Mouse (Mus musculus) 3134 (cell line): ENCODE results near the gene Atp6v1g2.

Source experiments
- DNase-seq: peaks from one replicate; pipeline ENCODE4 v3.0.0-alpha.2; 2011; ENCODE audit warnings: low spot score; ENCODE audit not compliant: insufficient read length; ENCODE audit errors: extremely low read depth

The Atp6v1g2 gene

DNA sequence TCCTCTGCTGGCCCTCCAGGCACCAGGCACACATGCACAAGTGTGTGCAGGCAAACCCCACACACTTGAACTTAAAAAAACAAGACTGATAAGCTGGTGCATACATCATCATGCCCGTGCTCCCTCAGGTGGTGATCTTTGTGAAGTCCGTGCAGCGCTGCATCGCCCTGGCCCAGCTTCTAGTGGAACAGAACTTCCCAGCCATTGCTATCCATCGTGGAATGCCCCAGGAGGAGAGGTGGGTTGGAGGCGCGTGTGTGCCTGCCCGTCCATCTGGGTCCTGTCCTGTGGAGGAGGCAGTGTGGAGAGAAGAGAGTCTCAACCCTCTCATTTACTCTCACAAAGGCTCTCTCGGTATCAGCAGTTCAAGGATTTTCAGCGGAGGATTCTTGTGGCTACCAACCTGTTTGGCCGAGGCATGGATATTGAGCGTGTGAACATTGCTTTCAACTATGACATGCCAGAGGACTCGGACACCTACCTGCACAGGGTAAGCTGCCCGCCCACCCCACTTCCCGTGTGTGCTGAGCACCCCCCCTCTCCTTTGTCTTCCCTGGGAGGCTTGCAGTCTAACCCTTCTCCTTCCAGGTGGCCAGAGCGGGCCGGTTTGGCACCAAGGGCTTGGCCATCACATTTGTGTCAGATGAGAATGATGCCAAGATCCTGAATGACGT is 19.3 kb downstream of the Atp6v1g2 start:
- no peak for DNase-seq

DNA sequence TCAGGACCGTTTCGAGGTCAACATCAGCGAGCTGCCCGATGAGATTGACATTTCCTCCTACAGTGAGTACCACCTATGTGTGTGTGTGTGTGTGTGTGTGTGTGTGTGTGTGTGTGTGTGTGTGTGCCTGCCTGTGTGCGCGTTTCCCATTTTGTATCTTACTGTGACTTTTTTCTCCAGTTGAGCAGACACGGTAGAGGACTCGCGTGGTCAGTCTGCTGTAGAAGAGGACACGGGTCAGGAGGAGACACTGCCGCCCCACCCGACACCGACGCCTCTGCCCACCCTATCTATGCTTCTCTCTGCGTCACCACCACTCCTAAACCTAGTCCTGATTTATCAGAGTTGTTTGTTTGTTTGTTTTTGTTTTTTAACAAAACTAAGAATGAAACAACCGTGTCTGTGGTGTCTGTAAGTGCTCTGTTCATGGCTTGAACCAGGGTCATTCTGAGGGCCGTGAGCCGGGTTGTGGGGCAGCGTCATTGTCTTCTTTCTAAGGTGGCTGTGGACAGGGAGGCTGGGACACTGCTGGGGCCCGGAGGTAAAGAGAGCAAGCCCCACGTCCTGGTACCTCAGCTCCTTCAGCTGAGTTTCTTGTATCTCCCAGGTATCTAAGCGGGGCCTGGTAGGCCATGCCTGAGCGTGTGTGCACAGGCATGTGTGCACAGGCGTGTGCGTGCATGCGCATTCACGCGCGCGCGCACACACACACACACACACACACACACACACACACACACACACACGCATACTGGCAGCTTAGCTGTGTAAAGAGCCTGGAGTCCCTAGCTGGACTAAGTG is 20.0 kb downstream of the Atp6v1g2 start:
- peak; percentile 45 for DNase-seq

DNA sequence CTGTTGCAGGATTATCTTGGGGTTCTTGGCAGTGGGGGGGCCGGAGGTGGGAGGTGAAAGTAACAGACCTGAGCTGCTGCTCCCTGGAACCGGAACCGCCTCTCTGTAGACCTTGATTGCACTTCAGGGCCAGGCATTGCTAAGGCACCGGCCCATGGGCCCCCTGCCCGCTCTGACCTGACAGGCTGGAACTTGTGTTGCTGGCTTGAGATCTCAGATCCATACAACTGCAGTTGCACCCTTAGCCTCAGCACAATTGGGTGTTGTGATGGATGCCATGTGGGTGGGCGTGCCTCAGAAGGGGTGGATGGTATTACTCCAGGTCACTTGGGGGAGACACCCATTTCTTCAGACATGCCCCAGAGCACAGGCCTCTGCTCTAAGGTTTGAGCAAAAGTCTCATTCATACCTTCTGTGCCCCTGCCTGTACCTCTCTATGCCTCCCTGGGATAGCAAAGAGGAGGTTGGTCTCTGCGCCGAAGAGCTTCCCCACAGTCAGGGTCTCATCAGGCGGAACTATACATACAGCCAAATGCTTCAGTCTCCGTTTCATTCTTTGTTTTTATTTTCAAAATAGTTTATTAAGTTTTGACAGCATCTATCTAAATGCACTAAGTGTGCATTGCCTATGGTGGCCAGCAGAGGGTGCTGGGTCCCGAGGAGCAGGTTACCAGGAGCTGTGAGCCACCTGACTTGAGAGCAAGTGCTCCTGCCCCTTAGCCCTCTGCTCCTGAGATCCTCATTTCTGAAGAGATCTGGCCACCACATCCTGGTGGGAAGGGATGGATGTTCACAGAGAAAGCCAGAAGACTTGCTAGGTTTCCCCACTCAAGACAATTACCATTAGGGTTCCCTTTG is 21.0 kb downstream of the Atp6v1g2 start:
- peak; percentile 51 for DNase-seq

DNA sequence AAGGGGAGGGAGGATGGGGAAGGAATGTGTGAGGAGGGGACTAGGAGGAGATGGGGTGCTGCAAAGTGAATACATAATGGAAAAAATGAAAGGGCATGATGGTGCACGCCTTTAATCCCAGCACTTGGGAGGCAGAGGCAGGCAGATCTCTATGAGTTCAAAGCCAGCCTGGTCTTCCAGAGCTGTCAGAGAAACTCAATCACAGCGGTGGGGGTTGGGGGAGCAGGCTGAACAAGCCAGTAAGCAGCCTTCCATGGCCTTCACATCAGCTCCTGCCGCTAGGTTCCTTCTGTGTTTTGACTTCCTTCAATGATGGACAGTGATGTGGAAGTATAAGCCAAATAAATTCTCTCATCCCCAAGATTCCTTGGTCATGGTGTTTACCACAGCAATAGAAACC is 21.8 kb downstream of the Atp6v1g2 start:
- DNase-seq, result no peak

DNA sequence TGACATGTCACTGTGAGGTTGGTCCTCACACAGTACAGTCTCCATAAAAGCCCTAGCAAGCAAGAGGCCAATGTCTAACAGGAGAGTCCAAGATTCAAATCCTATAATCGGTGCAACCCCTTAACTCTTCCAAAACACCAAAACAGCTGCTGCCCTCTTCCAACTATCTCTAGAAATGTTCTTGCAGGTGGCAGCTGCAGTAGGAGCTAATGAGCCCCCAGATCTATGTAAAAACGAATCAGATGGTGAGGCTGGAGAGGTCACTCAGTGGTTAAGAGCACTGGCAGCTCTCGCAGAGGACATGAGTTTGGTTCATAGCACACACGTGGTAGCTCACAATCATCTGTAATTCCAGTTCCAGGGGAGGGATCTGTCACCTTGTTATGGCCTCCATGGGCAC is 22.2 kb downstream of the Atp6v1g2 start:
- no peak for DNase-seq

DNA sequence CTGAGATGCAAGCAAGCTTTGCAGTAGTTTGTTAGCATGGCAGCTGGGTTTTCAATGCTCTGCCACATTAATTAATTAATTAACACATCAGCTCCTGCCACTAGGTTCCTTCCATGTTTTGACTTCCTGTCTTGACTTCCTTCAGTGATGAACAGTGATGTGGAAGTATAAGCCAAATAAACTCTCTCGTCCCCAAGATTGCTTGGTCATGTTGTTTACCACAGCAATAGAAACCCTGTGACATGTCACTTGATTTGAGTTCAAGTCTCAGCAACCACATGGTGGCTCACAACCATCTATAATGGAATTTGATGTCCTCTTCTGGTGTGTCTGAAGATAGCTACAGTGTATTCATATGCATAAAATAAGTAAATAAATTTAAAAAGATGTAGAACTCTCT is 23.9 kb downstream of the Atp6v1g2 start:
- DNase-seq, result no peak

DNA sequence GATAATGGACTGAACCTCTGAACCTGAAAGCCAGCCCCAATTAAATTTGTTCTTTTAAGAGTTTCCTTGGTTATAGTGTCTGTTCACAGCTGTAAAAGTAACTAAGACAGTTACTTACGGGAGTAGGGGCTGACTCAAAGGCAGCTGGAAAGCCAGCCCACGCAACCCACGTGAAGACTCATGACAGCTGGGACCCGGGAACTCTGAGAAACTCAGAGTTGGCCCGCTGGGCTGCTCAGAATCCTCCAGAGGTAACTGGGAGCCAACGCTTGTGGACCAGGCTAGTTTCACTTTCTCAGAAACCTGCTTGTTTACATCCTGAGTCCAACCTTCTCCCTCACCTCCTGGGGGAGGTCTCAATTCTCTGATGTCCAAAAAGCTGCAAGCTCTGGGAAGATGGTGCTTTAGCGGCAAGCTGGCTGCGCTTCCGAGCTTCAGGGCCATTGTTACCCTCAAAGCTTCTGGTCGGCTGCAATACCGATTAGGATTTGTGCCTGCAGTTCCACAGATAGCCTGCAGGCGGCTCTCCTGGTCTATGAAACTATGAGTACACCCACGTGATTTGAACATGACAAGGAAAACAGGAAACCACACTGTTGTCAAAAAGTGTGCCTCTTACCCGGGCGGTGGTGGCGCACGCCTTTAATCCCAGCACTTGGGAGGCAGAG is 24.5 kb downstream of the Atp6v1g2 start:
- DNase-seq, result peak; percentile 79

DNA sequence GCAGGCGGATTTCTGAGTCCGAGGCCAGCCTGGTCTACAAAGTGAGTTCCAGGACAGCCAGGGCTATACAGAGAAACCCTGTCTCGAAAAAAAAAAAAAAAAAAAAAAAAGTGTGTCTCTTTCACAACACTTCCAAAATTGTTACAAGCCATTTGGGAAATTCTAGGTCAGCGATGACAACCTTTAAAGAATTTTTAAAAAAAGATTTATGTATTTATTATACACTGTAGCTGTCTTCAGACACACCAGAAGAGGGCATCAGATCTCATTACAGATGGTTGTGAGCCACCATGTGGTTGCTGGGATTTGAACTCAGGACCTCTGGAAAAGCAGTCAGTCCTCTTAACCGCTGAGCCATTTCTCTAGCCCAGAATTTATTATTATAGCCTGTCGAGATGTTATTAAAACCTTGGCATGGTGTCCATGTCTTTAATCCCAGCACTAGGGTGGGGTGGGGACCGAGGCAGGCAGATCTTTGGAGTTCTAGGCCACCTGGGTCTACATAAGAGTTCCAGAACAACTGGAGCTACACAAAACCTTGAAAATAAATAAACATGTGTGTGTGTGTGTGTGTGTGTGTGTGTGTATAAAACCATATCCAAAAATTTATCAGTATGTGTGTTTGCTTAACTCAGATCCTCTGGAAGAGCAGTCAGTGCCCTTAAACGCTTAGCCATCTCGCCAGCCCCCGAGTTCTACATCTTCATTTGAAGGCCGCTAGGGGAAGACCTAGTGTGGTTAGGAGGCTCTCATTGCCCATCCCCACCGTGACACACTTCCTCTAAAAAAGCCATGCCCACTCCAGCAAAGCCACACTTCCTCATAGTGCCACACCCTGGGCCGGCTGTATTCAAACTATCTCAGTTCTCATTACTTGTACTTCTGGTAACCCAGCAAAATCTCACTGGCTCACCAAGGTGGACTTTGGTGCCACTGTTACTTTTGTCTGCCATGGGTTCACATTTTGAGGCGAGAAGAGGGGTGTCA is 25.3 kb downstream of the Atp6v1g2 start:
- DNase-seq, result peak; percentile 51

DNA sequence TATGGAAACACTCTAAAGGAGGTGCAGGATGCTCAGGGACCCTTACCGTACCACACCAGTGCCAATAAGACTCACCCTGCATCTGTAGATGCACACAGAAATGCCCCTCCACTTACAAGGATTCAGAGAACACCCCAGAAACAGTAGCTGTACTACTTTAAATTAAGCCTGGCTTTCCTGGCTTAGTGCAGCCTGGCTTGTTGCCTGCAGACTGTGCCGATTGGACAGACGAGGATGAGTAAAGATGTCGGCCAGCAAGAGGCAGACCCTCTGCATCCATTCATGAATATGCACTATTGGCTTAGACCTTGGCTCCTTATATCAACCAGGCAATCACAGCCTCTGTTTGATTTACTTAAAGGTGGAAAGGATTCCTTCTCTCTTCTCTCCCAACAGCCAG is 26.2 kb downstream of the Atp6v1g2 start:
- no peak for DNase-seq

DNA sequence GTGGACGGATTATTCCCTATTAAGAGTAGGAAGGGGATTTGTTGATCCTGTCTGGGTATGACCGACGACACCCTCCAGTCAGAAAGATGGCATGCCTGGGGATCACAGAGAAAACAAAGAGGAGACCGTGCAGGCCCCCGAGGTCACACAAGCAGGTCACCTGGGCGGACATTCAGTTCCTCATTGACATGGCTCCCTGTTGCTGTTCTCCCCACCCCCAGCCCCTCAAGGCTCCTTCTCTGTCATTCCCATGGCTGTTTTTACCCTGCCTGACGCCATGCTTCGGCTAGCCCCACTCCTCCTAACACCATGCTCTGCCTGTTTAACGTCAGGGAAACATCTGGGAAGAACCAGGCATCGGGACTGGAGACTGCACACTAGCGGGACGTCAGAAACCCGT is 28.2 kb downstream of the Atp6v1g2 start:
- DNase-seq, result no peak

DNA sequence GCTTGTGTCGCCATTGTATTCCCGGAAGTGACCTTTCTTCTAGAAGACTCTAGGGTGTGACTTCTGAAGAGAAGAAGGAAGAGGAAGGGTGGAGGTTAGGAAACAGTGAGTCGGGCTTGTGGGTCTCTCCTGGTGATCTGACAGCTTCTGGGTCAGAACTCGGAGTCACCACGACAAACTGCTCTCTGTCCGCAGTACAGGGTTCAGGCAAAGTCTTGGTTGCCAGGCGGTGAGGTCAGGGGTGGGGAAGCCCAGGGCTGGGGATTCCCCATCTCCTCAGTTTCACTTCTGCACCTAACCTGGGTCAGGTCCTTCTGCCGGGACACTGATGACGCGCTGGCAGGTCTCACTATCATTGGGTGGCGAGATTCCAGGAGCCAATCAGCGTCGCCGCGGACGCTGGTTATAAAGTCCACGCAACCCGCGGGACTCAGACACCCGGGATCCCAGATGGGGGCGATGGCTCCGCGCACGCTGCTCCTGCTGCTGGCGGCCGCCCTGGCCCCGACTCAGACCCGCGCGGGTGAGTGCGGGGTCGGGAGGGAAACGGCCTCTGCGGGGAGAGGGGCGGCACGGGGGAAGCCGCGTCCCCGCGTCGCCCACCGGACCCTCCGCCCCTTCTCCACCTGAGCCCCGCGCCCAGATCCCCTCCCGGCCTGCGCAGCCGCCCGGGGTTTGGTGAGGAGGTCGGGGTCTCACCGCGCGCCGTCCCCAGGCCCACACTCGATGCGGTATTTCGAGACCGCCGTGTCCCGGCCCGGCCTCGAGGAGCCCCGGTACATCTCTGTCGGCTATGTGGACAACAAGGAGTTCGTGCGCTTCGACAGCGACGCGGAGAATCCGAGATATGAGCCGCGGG is 29.4 kb downstream of the Atp6v1g2 start, which contains the start of gene H2-D1:
Gene H2-D1, plus strand, starts transcription at position 67 of the 859 bp plus-strand sequence.
- DNase-seq, result peak; percentile 95

DNA sequence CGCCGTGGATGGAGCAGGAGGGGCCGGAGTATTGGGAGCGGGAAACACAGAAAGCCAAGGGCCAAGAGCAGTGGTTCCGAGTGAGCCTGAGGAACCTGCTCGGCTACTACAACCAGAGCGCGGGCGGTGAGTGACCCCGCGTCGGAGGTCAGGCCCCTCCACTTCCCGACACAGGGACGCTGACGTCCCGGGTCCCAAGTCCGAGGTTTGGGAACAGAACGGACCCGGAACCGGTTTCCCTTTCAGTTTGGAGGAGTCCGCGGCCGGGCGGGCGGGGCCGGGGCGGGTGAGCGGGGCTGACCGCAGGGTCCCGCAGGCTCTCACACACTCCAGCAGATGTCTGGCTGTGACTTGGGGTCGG is 30.0 kb downstream of the Atp6v1g2 start:
- peak; percentile 82 for DNase-seq

DNA sequence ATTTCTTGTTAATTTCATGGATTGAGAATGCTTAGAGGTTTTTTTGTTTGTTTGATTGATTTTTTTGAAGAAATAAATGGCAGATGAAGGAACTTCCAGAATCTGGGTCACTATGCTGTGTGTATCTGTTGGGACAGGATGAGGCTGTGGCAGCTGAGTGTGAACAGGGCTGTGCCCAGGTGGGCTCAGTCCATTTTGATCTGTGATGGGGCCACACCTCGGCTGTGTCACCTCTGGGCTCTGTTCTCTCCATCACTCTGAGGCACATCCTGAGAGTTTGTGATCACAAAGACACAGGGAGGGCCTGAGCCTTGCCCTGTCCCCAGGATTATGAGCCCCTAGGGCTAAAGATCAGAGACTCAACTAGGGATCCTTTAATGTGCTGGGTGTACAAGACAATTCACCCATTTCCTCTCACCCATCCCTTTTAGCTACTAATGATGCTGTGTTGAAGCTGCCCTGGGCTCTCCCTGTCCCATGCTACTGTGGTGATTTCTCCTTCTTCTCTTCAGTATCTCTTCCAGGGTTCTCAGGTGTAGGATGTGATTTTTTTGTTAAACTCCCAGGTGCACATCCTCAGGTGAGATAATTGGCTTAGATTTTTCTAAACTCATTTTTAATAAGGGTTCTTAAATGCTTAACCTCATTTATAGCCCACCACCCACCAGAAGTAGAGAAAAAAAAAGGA is 34.1 kb downstream of the Atp6v1g2 start:
- no peak for DNase-seq

DNA sequence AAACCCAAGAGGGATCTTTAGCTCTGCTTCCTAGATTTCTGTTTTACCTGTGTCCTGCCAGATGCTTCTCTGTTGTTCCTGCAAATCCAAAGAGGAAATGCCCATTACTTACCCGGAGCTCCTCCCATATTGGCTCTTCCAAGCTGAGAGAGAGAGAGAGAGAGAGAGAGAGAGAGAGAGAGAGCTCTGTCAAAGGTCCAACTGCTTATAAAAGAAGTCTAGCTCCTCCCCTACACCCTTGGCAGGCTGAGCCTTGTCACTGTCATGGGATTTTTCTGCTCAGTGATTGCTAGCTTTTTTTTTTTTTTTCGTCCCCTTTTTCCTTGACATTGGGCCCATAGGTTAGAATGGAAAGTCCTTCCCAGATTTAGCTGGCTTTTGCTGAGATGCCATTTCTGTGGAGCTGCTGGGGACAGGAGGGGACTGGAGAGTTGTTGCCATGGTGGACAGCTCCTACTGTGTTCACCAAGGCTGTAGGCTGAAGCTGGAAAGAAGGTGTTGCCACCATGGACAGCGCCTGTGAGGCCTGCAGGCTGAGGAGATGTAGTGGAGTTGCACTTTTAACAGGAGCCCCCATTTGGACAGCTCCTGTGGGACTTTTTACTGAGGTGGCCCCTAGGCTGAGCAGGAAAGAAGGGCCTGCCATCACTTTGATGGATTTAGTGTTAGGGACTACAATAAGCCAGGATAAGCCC is 36.3 kb downstream of the Atp6v1g2 start:
- DNase-seq, result no peak

DNA sequence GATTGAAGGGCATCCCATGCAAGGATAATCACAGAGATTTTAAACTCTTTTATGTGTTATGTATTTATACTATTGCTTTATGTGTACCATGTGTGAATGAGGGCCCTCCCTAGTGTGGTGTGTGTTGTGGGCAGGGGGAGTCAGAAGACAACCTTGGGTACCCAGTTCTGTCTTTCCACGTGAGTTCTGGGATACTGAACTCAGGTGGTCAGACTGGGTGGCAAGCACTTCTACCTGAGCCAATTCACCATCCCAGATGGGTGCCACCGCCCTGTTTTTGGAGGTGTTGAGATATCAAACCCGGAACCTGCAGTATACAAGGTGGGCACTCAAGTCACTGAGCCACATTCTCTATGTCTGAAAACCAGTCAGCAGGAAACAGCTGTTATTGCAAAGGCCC is 38.8 kb downstream of the Atp6v1g2 start:
- no peak for DNase-seq

DNA sequence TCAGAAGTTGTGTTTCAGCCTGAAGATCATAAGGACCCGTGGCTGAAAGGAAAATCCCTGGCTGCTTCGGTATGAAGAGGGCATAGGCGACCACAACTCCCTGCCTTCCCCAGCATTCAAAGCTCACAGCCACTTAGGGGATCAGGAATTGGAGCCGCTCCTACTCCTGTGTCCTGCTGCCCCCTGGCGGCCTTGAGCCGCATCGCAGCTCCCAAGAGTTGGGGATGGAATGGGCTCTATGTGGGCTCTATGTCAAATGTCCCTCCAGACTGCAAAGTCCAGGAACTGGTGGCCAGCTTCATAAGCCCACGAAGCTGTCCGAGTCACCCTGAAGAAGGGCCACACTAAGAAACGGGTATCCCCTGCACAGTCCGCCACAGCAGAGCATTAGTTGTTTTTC is 41.3 kb downstream of the Atp6v1g2 start:
- DNase-seq, result peak; percentile 72

DNA sequence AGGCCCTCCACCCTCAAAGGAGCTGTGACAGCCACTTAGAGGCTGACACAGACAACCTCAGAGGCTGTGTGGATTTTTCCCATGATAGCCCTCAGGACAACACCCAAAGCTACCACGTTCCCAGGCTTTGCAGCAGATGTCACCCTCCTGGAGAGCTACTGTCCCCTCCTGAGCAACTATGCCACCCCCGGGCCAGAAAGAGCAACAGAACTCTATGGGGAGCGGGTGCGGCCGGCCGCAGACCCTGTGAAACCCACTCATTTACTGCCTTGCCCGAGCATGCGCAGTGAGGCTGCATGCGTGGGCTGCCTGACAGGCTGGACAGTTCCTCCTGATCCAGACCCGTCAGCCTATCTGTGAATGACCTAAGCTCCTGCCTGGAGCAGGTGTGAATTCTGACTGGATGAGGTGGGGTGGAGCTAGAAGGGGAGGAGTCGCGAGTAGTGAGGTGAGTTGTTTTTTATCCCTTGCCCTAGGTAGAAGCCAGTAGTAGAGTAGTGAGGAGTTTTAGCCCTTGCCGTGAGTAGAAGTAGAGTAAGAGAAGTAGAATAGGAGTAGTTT is 42.9 kb downstream of the Atp6v1g2 start:
- no peak for DNase-seq
